Mouse (Mus musculus): ENCODE data around the gene Exosc10.

Gene Exosc10

DNA sequence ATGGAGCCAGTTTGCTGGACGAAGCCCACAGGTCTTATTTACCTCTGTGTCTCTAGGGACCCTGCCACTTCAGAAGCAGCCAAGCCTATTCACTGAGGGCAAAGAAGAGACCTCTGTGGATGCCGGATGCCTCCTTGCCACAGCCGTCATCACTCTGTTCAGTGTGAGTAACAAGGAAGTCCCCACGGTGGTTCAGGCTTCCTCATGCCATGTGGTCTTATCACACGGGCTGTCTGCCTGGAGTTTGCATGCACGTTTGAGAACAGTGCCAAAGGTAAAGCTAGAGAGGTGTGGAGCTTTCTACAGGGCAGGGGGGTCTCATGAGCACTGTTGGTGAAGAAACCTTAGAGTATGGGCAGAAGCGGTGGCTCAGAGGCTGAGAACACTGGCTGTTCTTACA is 15.0 kb downstream of the Exosc10 start:
- no peak for DNase-seq

DNA sequence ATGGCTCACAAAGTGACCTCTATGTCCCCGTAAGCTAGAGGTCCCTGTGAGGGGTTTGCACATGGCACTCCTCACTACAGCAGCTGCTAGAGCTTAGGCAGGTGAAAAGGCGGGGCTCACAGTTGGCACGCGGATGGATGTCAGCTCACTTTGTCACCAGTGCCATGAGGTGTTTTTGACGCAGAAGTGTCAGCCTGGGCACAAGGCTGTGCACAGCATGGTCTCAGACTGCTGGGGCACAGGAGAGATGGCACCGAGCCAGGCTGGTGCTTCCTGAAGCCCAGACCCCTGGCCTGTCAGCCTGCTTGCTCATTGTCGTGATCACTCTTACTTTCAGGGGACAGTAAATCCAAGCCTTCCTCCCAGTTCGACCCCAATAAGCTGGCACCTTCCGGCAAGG is 22.5 kb downstream of the Exosc10 start:
- DNase-seq, result no peak

DNA sequence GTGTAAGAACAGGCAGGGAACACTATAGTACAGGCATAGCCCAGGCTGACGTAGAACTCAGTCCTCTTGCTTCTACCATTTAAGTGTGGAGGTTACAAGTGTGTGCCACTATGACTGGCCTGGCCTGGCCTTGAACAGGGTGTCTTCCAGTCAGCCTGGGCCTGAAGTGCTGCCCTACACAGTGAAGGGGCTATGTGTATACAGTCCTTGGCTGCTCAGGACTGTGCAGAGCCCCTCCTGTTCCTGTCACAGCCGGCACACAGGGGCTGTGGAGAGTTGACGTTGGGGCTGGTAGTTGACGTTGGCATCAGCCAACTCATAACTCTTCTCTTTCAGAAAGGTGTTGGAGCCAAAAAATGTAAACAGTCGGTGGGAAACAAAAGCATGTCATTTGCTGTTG is 23.2 kb downstream of the Exosc10 start:
- no peak for DNase-seq

- DNase-seq, result no peak
Observed at GRCm38 (mm10) chr4:148583257-148583656, 25.0 kb downstream of the Exosc10 start.

DNA sequence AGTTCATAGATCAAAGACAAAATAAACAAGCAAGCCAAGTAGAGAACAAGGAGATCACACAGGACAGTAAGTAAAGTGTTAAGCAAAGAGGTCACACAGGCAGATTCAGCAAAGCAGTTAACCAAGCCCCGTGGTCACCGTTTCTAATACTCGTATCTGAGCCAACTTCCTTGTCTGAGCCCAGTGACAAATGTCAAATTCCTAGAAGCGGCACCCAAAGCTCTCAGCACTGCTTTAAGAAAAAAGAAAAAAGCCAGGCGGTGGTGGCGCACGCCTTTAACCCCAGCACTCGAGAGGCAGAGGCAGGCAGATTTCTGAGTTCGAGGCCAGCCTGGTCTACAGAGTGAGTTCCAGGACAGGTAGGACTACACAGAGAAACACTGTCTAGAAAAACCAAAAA is 28.4 kb downstream of the Exosc10 start:
- DNase-seq, result no peak

GRCm38 (mm10) chr4:148588793-148589192 is 30.6 kb downstream of the Exosc10 start:
- DNase-seq, result no peak

DNA sequence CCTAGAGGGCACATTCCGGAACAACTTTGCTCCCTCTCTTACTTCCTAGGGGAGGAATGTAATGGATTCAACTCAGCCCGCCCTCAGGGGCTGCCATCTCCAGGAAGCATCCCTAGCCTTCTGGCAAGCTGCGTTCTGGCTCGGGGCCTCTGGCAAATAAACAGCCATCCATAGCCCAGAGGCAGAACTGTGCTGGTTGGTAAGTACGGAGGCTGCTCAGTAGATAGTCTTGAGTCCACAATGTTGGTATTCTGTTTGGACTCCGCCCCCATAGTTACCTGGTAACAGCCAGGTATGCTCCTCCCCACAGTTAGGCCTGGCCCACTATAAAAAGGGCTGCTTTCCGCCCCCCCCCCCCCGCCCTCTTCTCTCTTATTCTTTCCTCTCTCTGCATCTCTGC is 31.3 kb downstream of the Exosc10 start:
- no peak for DNase-seq

- DNase-seq, result no peak
Observed at GRCm38 (mm10) chr4:148590421-148591170, 32.4 kb downstream of the Exosc10 start.

GRCm38 (mm10) chr4:148591171-148591630 is 33.0 kb downstream of the Exosc10 start, which contains the start of gene Srm:
Gene Srm, plus strand, starts transcription at chr4:148591503.
- peak; percentile 96 to 98 for DNase-seq

- no peak for DNase-seq
Observed at GRCm38 (mm10) chr4:148591637-148592380, 33.6 kb downstream of the Exosc10 start.

DNA sequence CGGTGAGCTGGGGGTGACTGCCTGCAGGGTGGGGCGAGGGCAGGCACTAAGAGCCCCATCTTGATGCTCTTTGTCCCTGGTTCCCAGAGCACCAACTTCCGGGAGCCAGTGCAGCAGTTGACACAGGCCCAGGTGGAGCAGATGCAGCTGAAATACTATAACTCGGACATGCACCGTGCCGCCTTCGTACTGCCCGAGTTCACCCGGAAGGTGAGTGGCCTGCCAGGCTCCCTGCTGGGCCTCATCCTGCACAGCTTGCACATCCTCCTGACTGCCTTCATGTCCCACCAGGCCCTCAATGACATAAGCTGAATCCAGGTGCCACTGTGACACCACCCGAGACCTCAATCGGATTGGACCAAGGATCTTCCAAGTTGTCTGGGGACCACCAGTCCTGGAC is 35.8 kb downstream of the Exosc10 start:
- DNase-seq, result no peak

- DNase-seq, result no peak
Observed at GRCm38 (mm10) chr4:148595916-148596315, 37.7 kb downstream of the Exosc10 start.

DNA sequence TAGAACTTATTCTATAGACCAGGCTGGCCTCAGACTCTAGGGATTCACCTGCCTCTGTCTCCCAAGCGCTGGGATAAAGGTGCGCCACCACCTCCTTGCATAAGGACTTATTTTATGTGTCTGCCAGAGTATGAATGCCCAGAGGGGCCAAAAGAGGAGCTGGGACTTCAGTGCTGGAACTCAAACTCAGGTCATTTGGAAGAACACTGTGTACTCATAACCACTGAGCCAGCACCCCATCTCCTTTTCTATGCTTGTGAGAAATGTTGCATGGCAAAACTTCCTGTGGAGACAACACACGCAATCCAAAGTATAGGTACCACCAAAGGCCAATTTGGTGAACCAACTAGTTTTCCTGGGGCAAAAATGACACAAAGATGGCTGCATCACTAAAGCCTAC is 38.5 kb downstream of the Exosc10 start:
- DNase-seq, result no peak

- DNase-seq, result no peak
Observed at GRCm38 (mm10) chr4:148598826-148599225, 40.6 kb downstream of the Exosc10 start.

DNA sequence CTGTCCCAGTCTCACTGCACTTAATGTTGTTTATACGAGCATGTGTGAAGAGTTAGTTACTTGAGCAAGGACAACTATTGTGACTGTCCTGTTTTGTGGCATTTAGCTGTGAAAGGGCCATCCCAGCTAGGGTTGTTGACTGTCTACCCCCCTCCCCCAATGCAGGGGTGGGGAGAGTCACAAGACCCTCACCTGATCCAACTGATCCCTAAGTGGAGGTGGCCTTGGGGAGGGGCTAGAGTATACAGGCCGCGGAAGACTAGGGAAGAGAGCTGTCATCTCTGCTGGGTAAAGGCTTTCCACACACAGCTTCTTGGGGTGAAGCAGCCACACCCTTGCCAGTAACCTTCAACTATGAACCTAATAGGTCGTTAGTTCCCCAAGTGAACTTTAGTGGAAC is 42.1 kb downstream of the Exosc10 start:
- DNase-seq, result no peak

GRCm38 (mm10) chr4:148601871-148602270 is 43.6 kb downstream of the Exosc10 start:
- no peak for DNase-seq

GRCm38 (mm10) chr4:148602357-148603120 is 44.3 kb downstream of the Exosc10 start, which contains the start of gene Masp2:
Gene Masp2, plus strand, starts transcription at chr4:148602554.
- DNase-seq, result no peak

DNA sequence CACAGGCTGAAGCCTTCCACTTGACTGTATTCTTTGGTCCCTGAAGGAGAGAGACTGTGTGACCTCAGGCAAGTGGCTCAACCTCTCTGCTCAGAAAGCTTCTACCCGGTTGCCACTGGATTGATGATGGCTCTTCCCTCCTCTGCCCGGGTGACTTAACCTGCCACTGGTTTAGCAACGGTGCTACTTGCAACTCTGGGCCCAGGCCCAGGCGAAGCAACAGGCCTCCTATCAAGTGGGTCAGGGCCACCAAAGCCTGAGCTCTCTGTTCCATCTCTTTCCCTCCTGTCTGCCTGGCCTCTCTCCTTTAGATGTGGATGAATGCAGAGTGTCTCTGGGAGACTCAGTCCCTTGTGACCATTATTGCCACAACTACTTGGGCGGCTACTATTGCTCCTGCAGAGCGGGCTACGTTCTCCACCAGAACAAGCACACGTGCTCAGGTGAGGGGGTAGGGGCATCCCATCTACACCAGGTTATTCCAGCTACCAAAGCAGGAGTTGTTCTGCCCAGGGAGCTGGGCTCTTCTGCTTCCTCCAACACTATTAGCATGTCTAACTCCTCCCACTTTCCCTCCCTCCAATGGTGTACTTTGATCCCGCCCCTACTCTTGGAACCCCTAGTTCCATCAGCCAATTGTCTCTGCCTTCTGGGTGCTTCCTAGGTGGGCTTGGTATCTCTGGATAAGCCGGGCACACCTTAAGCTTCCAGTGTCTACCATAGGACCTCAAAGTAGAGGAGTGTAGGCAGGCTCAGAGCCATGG is 45.3 kb downstream of the Exosc10 start:
- DNase-seq, result no peak

DNA sequence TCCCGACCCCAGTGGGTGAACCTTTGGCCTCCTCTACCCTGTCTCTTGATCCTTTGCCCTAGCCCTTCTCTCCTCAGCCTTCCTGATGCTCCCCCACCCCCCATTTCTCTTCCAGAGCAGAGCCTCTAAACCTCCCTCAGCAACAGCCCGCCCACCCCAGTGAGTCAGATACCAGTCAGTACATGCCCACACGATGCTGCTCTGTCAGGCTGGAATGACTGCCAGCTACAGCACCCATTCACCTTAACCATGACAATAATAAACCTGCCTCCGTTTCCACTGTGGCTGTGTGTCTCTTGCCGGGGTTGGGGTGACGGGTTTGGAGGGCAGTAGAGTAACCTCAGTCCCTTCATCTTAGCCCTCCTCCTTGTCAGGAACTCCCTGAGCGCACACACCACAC is 45.9 kb downstream of the Exosc10 start:
- no peak for DNase-seq

DNA sequence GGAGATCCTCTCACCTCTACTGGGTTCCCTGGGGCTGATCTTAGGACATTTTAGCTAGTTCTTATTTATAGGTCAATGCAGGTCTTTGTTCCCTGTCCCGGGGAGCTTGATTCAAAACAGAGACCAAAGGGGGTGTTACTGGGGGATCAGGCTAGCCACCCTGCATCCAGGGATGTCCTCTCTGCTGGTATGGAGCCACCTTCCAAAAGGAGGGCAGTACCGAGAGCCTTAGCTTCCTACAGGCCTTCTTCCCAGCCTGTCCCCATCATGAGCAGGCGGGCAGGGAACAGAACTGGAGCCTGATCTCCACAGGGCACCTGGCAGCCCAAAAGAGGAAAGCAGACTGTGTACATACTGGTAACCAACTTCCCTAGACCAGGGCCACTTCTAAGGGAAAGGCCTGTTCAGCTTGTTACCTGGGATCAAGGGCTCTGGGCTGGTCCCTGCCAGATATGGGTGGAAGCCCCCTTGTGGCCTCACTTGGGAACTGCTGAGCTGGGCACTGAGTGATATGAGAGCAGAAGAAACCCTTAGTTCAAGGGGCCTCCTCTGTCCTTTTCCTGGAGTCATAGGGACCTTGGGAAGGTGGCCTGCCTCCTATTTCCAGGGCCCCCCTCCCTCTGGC is 46.4 kb downstream of the Exosc10 start:
- peak; percentile 67 to 69 for DNase-seq

DNA sequence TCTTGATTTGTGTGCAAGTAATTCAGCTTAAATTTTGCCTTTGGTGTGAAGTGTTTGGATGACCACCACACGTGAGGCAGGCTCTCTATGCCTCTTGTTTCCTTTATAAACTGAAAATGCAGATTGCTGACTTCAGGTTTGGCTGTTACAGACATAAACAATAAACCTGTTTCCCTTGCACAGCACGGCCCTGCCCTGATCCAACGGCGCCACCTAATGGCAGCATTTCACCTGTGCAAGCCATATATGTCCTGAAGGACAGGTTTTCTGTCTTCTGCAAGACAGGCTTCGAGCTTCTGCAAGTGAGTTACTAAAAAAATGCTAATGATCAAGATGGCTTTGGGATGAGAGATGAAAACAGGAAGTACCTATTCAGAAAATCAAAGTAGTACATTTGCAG is 49.5 kb downstream of the Exosc10 start:
- DNase-seq, result peak; percentile 72 to 76

DNA sequence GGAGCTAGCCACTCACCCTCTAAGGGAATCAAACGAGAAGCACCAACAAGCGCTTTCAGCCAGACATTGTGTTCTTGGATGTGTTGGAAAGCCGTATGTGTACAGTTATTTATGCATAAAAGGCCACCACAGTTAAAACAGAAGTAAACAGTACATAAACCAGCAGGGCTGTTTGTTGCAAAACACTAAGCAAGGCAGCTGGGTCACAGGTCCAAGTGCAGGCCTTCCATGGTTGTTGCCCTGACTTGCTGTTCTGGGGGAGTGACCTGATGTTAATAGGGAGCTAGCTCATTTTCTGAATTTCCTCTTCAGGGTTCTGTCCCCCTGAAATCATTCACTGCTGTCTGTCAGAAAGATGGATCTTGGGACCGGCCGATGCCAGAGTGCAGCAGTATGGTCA is 51.6 kb downstream of the Exosc10 start:
- no peak for DNase-seq

Data from thymus, postnatal 36 days (tissue).